In genomic region chr17:45961626-45962319, GRCm38 (mm10) we compare ENCODE assay signal across 24 mouse cellular contexts.
A peak's percentile ranks its signal among the peaks of the same experiment; 100 is the strongest.
DNase-seq lines count a peak whose midpoint lies in the region; ATAC-seq and TF ChIP-seq lines count a peak whose summit lies in the region.
"Had no signal": no experiment of that assay in that cellular context is flagged by ENCODE, and none has a peak within 500 bp of the region (broad histone marks: within the 10 kb centered on the region; RNA-seq: fewer than 3 reads in every experiment).

No protein-coding gene starts in this region.

- no peak overlapping the region for H3K9ac ChIP-seq in lung, embryonic 16.5 days (ENCODE audit: low read length)
- no peak overlapping the region for H3K9ac ChIP-seq in ES-E14 (ENCODE audit: insufficient read depth, low read depth, low read length, poor library complexity, severe bottlenecking)
- H3K9ac ChIP-seq: embryonic facial prominence, embryonic 13.5 days; forebrain, embryonic 13.5 days; heart, embryonic 12.5 days; hindbrain, embryonic 12.5 days; limb, embryonic 13.5 days; liver, embryonic 12.5 days; lung, embryonic 14.5 days; neural tube, embryonic 15.5 days had no signal

- ATAC-seq in lung, embryonic 16.5 days (ENCODE audit: low read depth): no peak
- ATAC-seq: forebrain, embryonic 13.5 days; intestine, postnatal 0 days; liver, embryonic 12.5 days had no signal

- in situ Hi-C loops in ES-E14 (cut with MboI; ENCODE audit: low sequenced_read_pairs in 2 of 2, unreplicated experiment in 2 of 2): no loop called here

- H3K4me2 ChIP-seq in lung, embryonic 16.5 days (ENCODE audit: low read depth, low read length): no peak overlapping the region
- H3K4me2 ChIP-seq: embryonic facial prominence, embryonic 13.5 days; forebrain, embryonic 13.5 days; heart, embryonic 12.5 days; hindbrain, embryonic 12.5 days; limb, embryonic 13.5 days; liver, embryonic 12.5 days; lung, embryonic 14.5 days; midbrain, embryonic 11.5 days; neural tube, embryonic 15.5 days had no signal

- DNase-seq in lung, postnatal 10 days: no peak
- DNase-seq in ES-E14 (ENCODE audit: low read depth, low spot score): peak; percentile 28
- peak; percentile 88 to 92 for DNase-seq in adrenal gland, adult (ENCODE audit: inconsistent age in 2 of 2, low spot score in 1 of 2)
- DNase-seq in adrenal gland, postnatal 25 days: peak; percentile 55
- DNase-seq in forebrain, embryonic 10.5 days (ENCODE audit: extremely low spot score, low spot score): no peak
- DNase-seq in cerebellum, postnatal 10 days: no peak
- no peak for DNase-seq in heart, postnatal 10 days
- DNase-seq: cerebellum, adult 11-12 months; cerebellum, postnatal 14 days; embryo, embryonic 11 days; heart, postnatal 14 days; lung, embryonic 14.5 days; thymus, postnatal 25 days had no signal

- H3K27ac ChIP-seq in lung, embryonic 16.5 days (ENCODE audit: low read length): peak overlapping the region; percentile 22; the same call in 1 of the 2 replicates
- no peak overlapping the region for H3K27ac ChIP-seq in ES-E14 (ENCODE audit: insufficient read depth, low read depth, low read length, poor library complexity, severe bottlenecking)
- no peak overlapping the region for H3K27ac ChIP-seq in forebrain, embryonic 10.5 days
- H3K27ac ChIP-seq: embryonic facial prominence, embryonic 13.5 days; forebrain, embryonic 13.5 days; hindbrain, embryonic 12.5 days; limb, embryonic 13.5 days; liver, embryonic 12.5 days; neural tube, embryonic 15.5 days had no signal

- peaks cover 19% of the 10 kb centered on the region for H3K4me1 ChIP-seq in lung, embryonic 16.5 days (replicated peaks; ENCODE audit: control insufficient read depth, insufficient read depth, low read length)
- peaks cover 3 to 7% of the 10 kb centered on the region in 2 experiments; a peak in 2 of 4 replicates for H3K4me1 ChIP-seq in ES-E14 (ENCODE audit: control insufficient read depth in 2 of 2, insufficient read depth in 2 of 2, low read length in 2 of 2, poor library complexity in 1 of 2)
- H3K4me1 ChIP-seq in forebrain, embryonic 10.5 days: peaks cover 23% of the 10 kb centered on the region
- H3K4me1 ChIP-seq: neural tube, embryonic 15.5 days had no signal

- WGBS in lung, embryonic 16.5 days: 74% methylated on average over 16 of the region's 16 CpGs
- 88% methylated on average over 16 of the region's 16 CpGs for WGBS in forebrain, embryonic 10.5 days

- H3K4me3 ChIP-seq in lung, embryonic 16.5 days (ENCODE audit: low read length): no peak overlapping the region
- H3K4me3 ChIP-seq in ES-E14 (ENCODE audit: insufficient read depth in 1 of 2, low read depth in 1 of 2, low read length in 2 of 2, poor library complexity in 1 of 2, severe bottlenecking in 1 of 2): no peak overlapping the region
- no peak overlapping the region for H3K4me3 ChIP-seq in forebrain, embryonic 10.5 days
- H3K4me3 ChIP-seq: embryonic facial prominence, embryonic 13.5 days; erythroblast, embryonic 14.5 days; forebrain, embryonic 13.5 days; heart, embryonic 12.5 days; hindbrain, embryonic 12.5 days; limb, embryonic 13.5 days; liver, embryonic 12.5 days; neural tube, embryonic 15.5 days had no signal

- intact Hi-C loops in heart, postnatal 10 days (cut with DNase I): no loop called here

- H3K27me3 ChIP-seq in lung, embryonic 16.5 days (ENCODE audit: control insufficient read depth, insufficient read depth, low read depth, low read length): no peaks in the 10 kb centered on the region
- H3K27me3 ChIP-seq in forebrain, embryonic 10.5 days (ENCODE audit: poor library complexity, severe bottlenecking): peaks cover 12% of the 10 kb centered on the region; the same call in 1 of the 2 replicates
- H3K27me3 ChIP-seq: embryonic facial prominence, embryonic 13.5 days; forebrain, embryonic 13.5 days; hindbrain, embryonic 12.5 days; limb, embryonic 13.5 days; neural tube, embryonic 15.5 days had no signal

- H3K36me3 ChIP-seq in lung, embryonic 16.5 days (ENCODE audit: control insufficient read depth, insufficient read depth, low read length): no peaks in the 10 kb centered on the region
- H3K36me3 ChIP-seq in ES-E14 (ENCODE audit: control insufficient read depth, insufficient read depth, low read length, poor library complexity, severe bottlenecking): no peaks in the 10 kb centered on the region
- no peaks in the 10 kb centered on the region for H3K36me3 ChIP-seq in forebrain, embryonic 10.5 days (replicated peaks)
- H3K36me3 ChIP-seq: embryonic facial prominence, embryonic 13.5 days; heart, embryonic 12.5 days; hindbrain, embryonic 12.5 days; limb, embryonic 13.5 days; liver, embryonic 12.5 days; neural tube, embryonic 15.5 days had no signal

- H3K9me3 ChIP-seq in lung, embryonic 16.5 days (ENCODE audit: control insufficient read depth, low read length): no peaks in the 10 kb centered on the region
- H3K9me3 ChIP-seq in ES-E14 (ENCODE audit: control insufficient read depth, insufficient read depth, low read depth, low read length): no peaks in the 10 kb centered on the region
- no peaks in the 10 kb centered on the region for H3K9me3 ChIP-seq in forebrain, embryonic 10.5 days
- H3K9me3 ChIP-seq: embryonic facial prominence, embryonic 13.5 days; forebrain, embryonic 13.5 days; heart, embryonic 12.5 days; hindbrain, embryonic 12.5 days; limb, embryonic 13.5 days; liver, embryonic 12.5 days; neural tube, embryonic 15.5 days had no signal

TF ChIP-seq in ES-E14, 5 proteins besides CTCF, POLR2A, EP300 and RAD21:
- TF ChIP-seq HCFC1 (IDR thresholded peaks at IDR 0.05; ENCODE audit: borderline replicate concordance, insufficient read depth, low read length) (no peak), CHD2 (IDR thresholded peaks at IDR 0.05; ENCODE audit: low read depth, low read length) (no peak), ZC3H11A (IDR thresholded peaks at IDR 0.05; ENCODE audit: borderline replicate concordance, low read depth, low read length) (no peak), MAFK (IDR thresholded peaks at IDR 0.05; ENCODE audit: insufficient read depth, low read depth, low read length) (no peak), ZNF384 (IDR thresholded peaks at IDR 0.05; ENCODE audit: low read depth, low read length) (no peak)
TF ChIP-seq in ES-E14: peak in this region for 0.

Comparison
In these comparisons a context has a peak if more than half of its experiments do, and no peak if none do; other contexts are left out.
1. DNase-seq: peak in ES-E14 (single experiment), adrenal gland, adult (2 of 2) and adrenal gland, postnatal 25 days (single experiment); none in lung, postnatal 10 days (single experiment), forebrain, embryonic 10.5 days (single experiment), cerebellum, postnatal 10 days (0 of 2) and heart, postnatal 10 days (0 of 2).